Mouse (Mus musculus): Measurements from ENCODE around the gene Mical2. TPM values are rescaled to one million over a fixed set of nuclear protein-coding genes. Genes with fewer than 3 reads are reported as not detected.

The Mical2 gene
- total RNA-seq, 2 experiments from 2014 or later: 124 to 136 TPM

DNA sequence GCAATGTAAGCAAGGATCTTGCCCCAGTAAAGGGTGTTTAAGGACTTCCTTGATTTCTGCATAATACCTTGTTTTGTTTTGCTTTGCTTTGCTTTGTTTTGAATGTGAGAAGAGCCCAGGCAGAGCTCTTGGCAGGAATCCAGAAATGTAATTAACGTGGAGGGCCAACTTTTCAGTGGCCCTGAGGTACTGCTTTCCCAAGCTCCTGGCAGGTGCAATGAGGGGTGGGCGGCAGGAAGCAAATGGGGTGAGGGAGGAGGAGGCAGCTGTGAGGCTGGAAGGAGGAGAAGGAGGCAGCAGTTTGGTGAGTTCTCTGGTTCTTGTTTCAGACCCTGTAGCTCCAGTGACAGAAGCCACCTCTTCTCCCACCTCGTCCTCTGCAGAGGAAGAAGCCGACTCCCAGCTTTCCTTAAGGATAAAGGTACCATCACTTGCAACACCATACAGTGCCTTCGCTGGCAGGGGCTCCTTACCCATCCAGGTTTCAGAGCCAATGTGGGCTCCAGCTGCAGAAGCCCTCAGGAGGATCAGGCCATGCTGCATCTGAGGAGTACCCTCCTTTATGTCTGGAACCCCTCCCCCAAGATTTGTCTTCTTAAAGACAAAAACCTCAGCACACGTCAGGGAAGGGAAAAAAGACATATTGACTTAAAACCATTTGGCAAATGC is 165.4 kb downstream of the Mical2 start:
- no peak overlapping the region for H3K27ac ChIP-seq
- no peak for DNase-seq
- TF ChIP-seq CTCF (IDR thresholded peaks at IDR 0.05): no peak
- intact Hi-C loops (cut with DNase I): no loop called here
- no peak overlapping the region for H3K4me3 ChIP-seq

DNA sequence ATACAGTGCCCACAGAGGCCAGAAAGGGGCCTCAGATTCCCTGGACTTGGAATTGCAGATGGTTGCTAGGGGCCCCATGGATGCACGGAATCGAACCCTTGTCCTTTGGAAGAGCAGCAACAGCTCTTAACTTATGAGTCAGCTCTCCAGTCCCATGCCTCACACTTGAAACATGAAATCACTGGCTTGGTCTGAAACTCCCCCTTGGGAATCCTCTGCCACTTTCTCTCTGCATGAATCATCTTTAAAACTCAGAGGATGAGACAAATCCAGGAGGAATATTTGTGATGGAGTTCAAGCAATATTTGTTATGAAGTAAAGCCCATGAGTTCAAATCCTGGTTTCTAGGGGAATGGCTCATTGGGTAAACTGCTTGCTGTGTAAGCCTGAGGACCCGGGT is 172.1 kb downstream of the Mical2 start:
- intact Hi-C loops (cut with DNase I): no loop called here
- no peak for TF ChIP-seq CTCF (IDR thresholded peaks at IDR 0.05)
- no peak for DNase-seq
- H3K4me3 ChIP-seq: no peak overlapping the region
- no peak overlapping the region for H3K27ac ChIP-seq

DNA sequence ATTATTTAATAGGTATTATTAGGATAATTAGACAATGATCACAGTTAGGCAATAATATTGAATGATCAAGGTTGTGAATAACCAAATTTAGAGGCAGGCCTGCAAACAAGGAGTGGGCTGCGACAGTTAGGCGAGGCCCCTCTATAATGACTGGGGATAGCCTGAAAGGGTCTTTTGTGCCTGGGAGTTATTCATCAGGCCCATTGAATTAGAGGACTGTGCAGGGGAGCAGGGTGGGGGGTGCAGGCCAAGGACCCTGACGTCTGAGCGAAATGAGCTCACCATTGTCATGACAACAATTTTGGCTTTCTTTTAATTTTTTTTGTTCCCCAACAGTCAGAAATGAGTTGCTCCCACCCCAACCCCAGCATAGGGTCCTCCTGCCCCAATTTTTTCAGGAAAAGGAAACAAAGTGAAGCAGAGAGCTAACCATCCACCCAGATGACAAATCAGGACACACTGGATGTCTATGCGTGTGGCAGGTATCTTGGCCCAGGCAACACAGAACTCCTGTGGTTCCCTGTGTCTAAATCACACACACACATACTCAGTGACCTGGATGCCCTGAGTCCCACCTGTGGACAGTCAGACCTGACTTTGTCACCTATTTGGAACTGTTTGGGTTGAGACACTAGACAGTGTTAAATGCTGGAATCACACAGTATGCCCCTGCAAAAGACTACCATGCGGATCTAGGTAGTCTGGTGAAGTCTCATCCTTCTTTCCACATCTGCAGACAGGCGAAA is 173.9 kb downstream of the Mical2 start:
- H3K27ac ChIP-seq: no peak overlapping the region
- no peak for DNase-seq
- no peak for TF ChIP-seq CTCF (IDR thresholded peaks at IDR 0.05)
- intact Hi-C loops (cut with DNase I): loop anchor here (2.0 to 5.0 kb wide), 4 partner anchors 68 to 733 kb away; partner anchors contain the start of gene Tead1
- no peak overlapping the region for H3K4me3 ChIP-seq

DNA sequence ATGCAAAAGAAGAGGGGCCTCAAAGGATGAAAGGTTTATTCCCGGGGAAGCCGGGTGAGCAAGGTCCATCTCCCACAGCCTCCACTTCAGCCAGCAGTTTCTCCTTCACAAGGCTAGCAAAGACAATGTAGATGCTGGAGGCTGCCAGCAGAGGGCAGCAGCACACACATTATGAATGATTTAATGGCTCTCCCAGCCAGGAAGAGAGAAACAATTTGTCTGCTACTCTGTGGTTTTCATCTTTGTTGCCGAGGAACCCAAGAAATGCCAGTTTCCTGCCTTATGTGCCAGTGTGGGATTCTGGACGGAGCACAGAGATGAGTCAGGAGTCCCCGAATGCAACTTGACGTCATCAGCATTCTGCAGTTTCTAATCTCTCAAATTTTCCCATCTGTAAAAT is 174.5 kb downstream of the Mical2 start:
- DNase-seq: peak; percentile 83
- Histone ChIP-seq H3K27ac (no peak overlapping the region), H3K4me3 (no peak overlapping the region)
- intact Hi-C loops (cut with DNase I): loop anchor here (2.0 to 5.0 kb wide), 4 partner anchors 67 to 732 kb away; partner anchors contain the start of gene Tead1
- TF ChIP-seq CTCF (IDR thresholded peaks at IDR 0.05): peak; percentile 97

DNA sequence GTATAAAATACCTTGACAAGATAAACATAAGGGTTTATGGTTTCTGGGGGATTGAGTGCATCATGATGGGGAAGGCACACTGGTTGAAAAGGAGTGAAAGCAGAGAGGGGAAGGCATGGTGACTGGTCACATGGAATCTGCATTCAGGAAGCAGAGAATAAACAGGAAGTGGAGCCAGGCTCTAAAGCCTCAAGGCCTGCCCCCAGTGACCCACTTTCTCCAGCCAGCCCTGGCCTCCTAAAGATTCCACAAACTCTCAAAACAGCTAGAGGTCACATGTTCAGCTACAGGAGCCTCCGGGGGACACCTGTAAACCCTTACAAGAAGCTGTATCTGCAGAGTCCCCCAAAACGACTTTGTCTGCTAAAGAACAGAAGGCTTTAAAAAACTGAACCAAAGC is 179.4 kb downstream of the Mical2 start:
- intact Hi-C loops (cut with DNase I): no loop called here
- H3K4me3 ChIP-seq: no peak overlapping the region
- peak overlapping the region; percentile 4; the same call in 1 of the 2 replicates for H3K27ac ChIP-seq
- TF ChIP-seq CTCF (IDR thresholded peaks at IDR 0.05): no peak
- no peak for DNase-seq

DNA sequence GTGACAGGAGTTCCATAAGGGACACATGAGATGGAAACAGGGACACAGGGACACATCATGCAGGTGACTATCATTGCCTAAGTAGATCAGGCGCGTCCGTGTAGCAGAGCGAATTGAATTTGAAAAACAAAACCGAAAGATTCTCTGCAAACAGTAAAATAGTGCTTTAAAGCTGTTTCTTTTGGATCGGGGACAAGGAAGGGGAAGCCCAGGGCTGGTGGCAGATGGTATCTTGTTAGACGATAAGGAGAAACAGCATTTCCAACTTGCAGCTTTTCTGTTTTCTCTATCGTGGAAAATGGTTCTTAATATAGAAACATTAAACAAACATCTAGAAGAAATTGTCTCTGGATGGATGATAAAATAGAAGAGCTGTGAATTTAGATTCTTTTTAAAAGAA is 179.9 kb downstream of the Mical2 start:
- DNase-seq: no peak
- no peak for TF ChIP-seq CTCF (IDR thresholded peaks at IDR 0.05)
- Histone ChIP-seq H3K27ac (peak overlapping the region; percentile 4; the same call in 1 of the 2 replicates), H3K4me3 (no peak overlapping the region)
- intact Hi-C loops (cut with DNase I): no loop called here

DNA sequence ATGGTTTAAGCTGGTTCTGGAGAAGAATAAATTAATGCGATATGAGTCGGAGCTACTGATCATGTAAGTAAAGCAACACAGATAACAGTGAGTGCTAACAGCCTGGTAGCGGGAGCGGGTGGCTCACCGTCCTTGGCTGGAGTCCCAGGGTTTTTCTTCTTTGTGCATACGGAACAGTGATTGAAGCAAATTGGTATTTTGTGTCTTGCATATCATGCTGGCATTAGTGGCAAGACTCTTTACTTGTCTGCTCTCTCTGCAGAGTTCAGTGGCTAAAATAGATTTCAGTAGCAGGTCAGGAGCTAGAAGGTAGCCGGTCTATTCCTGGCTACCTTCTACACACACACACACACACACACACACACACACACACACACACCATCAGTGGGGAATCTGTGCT is 181.9 kb downstream of the Mical2 start:
- no peak for DNase-seq
- intact Hi-C loops (cut with DNase I): no loop called here
- no peak for TF ChIP-seq CTCF (IDR thresholded peaks at IDR 0.05)
- no peak overlapping the region for H3K4me3 ChIP-seq
- H3K27ac ChIP-seq: no peak overlapping the region

DNA sequence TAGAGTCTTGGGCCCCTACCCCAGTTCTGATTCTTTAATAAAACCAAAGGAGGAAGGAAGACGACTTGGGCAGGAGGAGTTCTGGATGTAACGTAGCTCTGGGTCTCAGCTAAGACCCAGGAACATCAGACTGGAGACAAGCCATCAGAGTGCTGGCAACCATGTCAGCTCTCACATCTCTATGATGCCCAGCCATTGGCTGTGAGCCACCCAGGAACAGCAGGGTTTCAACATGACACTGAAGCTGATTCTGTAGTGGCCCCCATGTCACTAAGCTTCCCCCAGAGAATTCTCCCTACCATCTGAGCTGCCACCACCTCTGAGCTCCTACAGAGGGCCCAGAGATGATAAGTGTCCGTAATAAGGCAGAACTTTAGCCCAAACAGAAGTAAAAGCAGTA is 184.3 kb downstream of the Mical2 start:
- no peak for TF ChIP-seq CTCF (IDR thresholded peaks at IDR 0.05)
- H3K27ac ChIP-seq: no peak overlapping the region
- DNase-seq: no peak
- intact Hi-C loops (cut with DNase I): no loop called here
- H3K4me3 ChIP-seq: no peak overlapping the region

DNA sequence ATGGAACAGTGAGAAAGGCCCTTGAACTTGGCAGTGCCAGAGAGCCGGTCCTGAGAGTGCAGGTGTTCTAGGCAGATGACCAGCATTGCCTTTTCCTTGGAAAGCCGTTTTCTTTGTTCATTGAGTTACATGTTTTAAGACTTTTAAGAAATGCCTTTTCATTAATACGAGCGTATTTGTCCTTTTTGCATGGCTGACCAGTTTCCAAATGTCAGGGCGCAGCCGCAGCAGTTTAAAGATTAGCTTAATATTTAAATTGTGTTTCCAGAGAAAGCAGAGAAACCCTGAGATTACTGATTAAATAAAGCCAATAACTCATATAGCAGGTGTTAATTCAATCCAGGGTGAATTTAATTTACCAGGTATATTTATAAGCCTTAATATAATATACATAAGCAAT is 187.6 kb downstream of the Mical2 start:
- intact Hi-C loops (cut with DNase I): no loop called here
- H3K27ac ChIP-seq: no peak overlapping the region
- TF ChIP-seq CTCF (IDR thresholded peaks at IDR 0.05): no peak

DNA sequence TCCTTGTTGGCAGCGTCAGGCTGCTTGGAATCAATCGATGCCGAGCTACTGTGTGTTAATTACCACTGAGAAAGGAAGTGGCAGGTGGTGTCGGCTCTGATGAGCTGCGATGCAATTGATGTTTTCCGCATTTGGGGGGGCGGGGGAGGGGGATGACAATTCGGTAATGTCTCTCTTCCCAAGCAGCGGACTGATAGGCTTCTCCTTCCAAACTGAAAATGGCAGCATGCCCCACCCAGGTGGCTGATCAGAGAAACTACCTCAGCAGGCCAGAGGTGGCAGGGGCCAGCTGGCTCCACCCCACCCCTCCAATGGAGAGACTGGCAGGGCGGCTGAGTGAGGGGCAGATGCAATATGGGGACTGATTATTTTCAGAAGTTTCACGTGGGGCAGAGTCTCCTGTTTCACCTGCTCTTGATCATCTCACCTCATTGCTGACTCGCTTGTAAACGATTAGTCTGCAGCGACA is 190.4 kb downstream of the Mical2 start:
- H3K4me3 ChIP-seq: peak overlapping the region; percentile 28
- H3K27ac ChIP-seq: no peak overlapping the region
- peak; percentile 24 for DNase-seq
- no peak for TF ChIP-seq CTCF (IDR thresholded peaks at IDR 0.05)
- intact Hi-C loops (cut with DNase I): no loop called here

More for the DNA sequence above, 187.6 kb downstream of the Mical2 start:
- no peak overlapping the region for H3K4me3 ChIP-seq
- no peak for DNase-seq

DNA sequence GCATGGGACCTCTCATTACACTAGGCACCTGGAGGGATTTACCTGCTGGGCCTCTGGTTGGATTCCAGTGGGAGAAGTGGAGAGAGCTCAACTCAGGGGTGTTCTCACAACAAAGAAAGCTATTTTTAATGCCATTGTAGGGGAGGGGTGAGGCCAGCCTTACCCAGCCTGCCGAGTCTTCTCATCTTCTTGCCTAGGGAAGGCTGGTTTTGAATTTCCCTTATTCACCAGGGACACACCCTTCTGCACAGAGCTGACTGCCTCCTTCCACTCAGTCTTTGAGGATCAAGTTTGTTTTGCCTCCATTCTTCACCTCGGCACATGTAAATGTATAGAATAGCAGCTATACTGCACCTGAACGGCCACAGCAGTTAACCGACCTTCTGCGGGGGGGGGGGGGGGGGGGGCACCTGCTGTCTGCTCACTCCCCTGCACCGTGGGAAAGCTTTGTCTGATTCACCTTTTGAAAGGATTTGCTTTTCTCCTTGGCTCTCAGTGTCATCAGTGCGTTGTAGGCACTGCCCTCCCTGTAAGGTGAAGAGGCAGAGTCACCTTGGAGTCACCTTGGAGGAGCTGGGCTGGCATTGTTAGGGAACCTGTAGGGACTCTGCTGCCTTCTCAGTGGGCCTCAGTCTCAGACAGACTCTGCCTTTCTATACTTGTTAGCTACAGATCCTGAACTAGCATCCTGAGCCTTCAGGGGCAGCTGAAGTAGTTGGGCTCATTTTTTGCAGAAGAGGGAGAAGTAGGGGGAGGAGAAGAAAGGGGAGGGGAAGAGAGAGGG is 191.3 kb downstream of the Mical2 start:
- Histone ChIP-seq H3K4me3 (no peak overlapping the region), H3K27ac (no peak overlapping the region)
- no peak for DNase-seq
- intact Hi-C loops (cut with DNase I): no loop called here
- no peak for TF ChIP-seq CTCF (IDR thresholded peaks at IDR 0.05)

DNA sequence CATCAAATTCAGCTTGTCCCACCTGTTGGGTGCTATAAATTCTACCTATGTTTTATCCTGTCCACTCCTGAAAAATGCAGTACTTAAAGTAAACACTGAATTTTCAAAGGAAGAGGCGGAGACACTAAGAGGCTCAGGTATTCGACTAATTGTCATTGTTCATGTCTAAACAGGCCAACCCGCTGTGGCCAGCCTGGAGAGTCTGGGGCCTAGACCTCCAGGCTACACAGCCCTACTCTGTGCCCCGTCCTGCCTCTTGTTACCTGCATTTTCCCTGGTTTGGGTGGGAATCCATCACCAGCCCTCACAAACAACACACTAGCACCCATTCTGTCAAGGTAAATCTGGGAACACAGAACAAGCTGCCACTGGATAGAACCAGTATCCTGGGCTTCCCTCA is 191.9 kb downstream of the Mical2 start:
- H3K27ac ChIP-seq: no peak overlapping the region
- TF ChIP-seq CTCF (IDR thresholded peaks at IDR 0.05): no peak
- intact Hi-C loops (cut with DNase I): no loop called here
- H3K4me3 ChIP-seq: no peak overlapping the region
- no peak for DNase-seq

DNA sequence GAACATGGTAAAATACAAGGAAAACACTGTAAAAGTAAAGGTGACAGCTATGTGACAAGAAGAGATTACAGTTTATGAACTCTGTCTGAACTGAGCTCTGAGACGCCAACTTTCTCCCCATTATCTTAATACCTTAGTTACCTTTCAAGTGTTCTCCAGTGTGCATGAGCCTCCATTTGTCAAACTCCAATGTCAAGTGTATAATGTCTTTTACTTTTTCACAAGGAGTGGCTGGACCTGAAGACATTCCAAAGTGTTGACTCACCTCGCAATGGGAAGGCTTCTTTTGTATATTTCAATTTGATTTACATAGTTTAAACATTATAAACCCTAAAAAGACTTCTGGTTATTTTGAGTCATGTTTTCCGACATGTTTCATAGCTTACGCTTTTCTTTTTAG is 197.8 kb downstream of the Mical2 start:
- DNase-seq: no peak
- TF ChIP-seq CTCF (IDR thresholded peaks at IDR 0.05): no peak
- Histone ChIP-seq H3K27ac (no peak overlapping the region), H3K4me3 (no peak overlapping the region)
- intact Hi-C loops (cut with DNase I): no loop called here

Data from gastrocnemius, adult 2 months (tissue).